Mouse (Mus musculus): Measurements from ENCODE around the gene Dars2. TPM values are rescaled to one million over a fixed set of nuclear protein-coding genes. Genes with fewer than 3 reads are reported as not detected.

Gene Dars2
- total and polyA plus RNA-seq, 3 experiments = 53.1 to 83.6 TPM; not detected in 1

GRCm38 (mm10) chr1:161077243-161077642, 6.8 kb upstream of the Dars2 start:
- Histone ChIP-seq H3K79me2 (ENCODE audit: control insufficient read depth, insufficient read depth, low read length, poor library complexity) (peaks cover 22% of the 10 kb centered on the region), H3K36me3 (ENCODE audit: control insufficient read depth in 1 of 2, insufficient read depth in 2 of 2, low read length in 2 of 2) (peaks cover 4 to 11% of the 10 kb centered on the region in 2 experiments), H3K9me3 (replicated peaks; ENCODE audit: insufficient read depth, low read length) (no peaks in the 10 kb centered on the region), H3K27ac (ENCODE audit: control insufficient read depth, low read depth, low read length) (no peak overlapping the region), H3K4me3 (ENCODE audit: control insufficient read depth in 1 of 2, insufficient read depth in 1 of 2, low read depth in 2 of 2, low read length in 2 of 2) (no peak overlapping the region), H3K9ac (ENCODE audit: control insufficient read depth, low read depth, low read length, poor library complexity, severe bottlenecking) (no peak overlapping the region), H3K27me3 (ENCODE audit: control insufficient read depth in 1 of 2, insufficient read depth in 2 of 2, low read length in 2 of 2) (no peaks in the 10 kb centered on the region), H3K4me1 (ENCODE audit: control insufficient read depth in 1 of 2, insufficient read depth in 2 of 2, low read length in 2 of 2) (peaks cover 0 to 11% of the 10 kb centered on the region in 2 experiments; a peak in 2 of 4 replicates)
- TF ChIP-seq ETS1 (IDR thresholded peaks at IDR 0.05; ENCODE audit: low read depth, low read length) (no peak), ZKSCAN1 (IDR thresholded peaks at IDR 0.05; ENCODE audit: low read depth, low read length) (no peak), POLR2A (IDR thresholded peaks at IDR 0.05; ENCODE audit: control insufficient read depth in 1 of 2, insufficient read depth in 1 of 2, low read depth in 1 of 2, low read length in 2 of 2, poor library complexity in 1 of 2) (no peak), RCOR1 (IDR thresholded peaks at IDR 0.05; ENCODE audit: low read depth, low read length) (no peak), CHD1 (IDR thresholded peaks at IDR 0.05; ENCODE audit: low read depth, low read length) (no peak), GATA1 (IDR thresholded peaks at IDR 0.05; ENCODE audit: low read depth, low read length) (no peak), JUND (IDR thresholded peaks at IDR 0.05; ENCODE audit: low read depth, low read length) (no peak), HCFC1 (IDR thresholded peaks at IDR 0.05; ENCODE audit: low read depth, low read length) (no peak), MAFK (IDR thresholded peaks at IDR 0.05; ENCODE audit: borderline replicate concordance, low read depth, low read length) (no peak), NELFE (IDR thresholded peaks at IDR 0.05; ENCODE audit: low read depth, low read length) (no peak)
- DNase-seq (ENCODE audit: low read depth, low spot score) = no peak

- no peak for DNase-seq (ENCODE audit: low read depth, low spot score)
- Histone ChIP-seq H3K27ac (ENCODE audit: control insufficient read depth, low read depth, low read length) (no peak overlapping the region), H3K27me3 (ENCODE audit: control insufficient read depth in 1 of 2, insufficient read depth in 2 of 2, low read length in 2 of 2) (no peaks in the 10 kb centered on the region), H3K36me3 (ENCODE audit: control insufficient read depth in 1 of 2, insufficient read depth in 2 of 2, low read length in 2 of 2) (peaks cover 4 to 11% of the 10 kb centered on the region in 2 experiments), H3K9ac (ENCODE audit: control insufficient read depth, low read depth, low read length, poor library complexity, severe bottlenecking) (no peak overlapping the region), H3K4me3 (ENCODE audit: control insufficient read depth in 1 of 2, insufficient read depth in 1 of 2, low read depth in 2 of 2, low read length in 2 of 2) (no peak overlapping the region), H3K4me1 (ENCODE audit: control insufficient read depth in 1 of 2, insufficient read depth in 2 of 2, low read length in 2 of 2) (peaks cover 0 to 11% of the 10 kb centered on the region in 2 experiments; a peak in 2 of 4 replicates), H3K79me2 (ENCODE audit: control insufficient read depth, insufficient read depth, low read length, poor library complexity) (peaks cover 31% of the 10 kb centered on the region), H3K9me3 (replicated peaks; ENCODE audit: insufficient read depth, low read length) (no peaks in the 10 kb centered on the region)
- no peak for TF ChIP-seq JUND (IDR thresholded peaks at IDR 0.05; ENCODE audit: low read depth, low read length)
- TF ChIP-seq CTCF (IDR thresholded peaks at IDR 0.05 in 2 of 3, conservative IDR thresholded peaks at IDR 0.05 in 1 of 3; ENCODE audit: control insufficient read depth in 1 of 3, insufficient read depth in 1 of 3, low read depth in 2 of 3, low read length in 3 of 3, poor library complexity in 1 of 3, severe bottlenecking in 1 of 3) = no peak
- no peak for TF ChIP-seq NRF1 (IDR thresholded peaks at IDR 0.05; ENCODE audit: insufficient read depth, low read depth, low read length, poor library complexity, severe bottlenecking)
- TF ChIP-seq POLR2AphosphoS2 (IDR thresholded peaks at IDR 0.05; ENCODE audit: low read length) = no peak
- no peak for TF ChIP-seq ZNF384 (IDR thresholded peaks at IDR 0.05; ENCODE audit: low read depth, low read length)
- TF ChIP-seq CHD1 (IDR thresholded peaks at IDR 0.05; ENCODE audit: low read depth, low read length) = no peak
- no peak for TF ChIP-seq USF2 (IDR thresholded peaks at IDR 0.05; ENCODE audit: borderline replicate concordance in 1 of 2, insufficient read depth in 1 of 2, low read depth in 1 of 2, low read length in 2 of 2)
- no peak for TF ChIP-seq MEF2A (IDR thresholded peaks at IDR 0.05; ENCODE audit: extremely low read depth, insufficient replicate concordance, low read depth, low read length, poor library complexity, severe bottlenecking)
- TF ChIP-seq TAL1 (IDR thresholded peaks at IDR 0.05; ENCODE audit: low read length) = no peak
- no peak for TF ChIP-seq E2F4 (IDR thresholded peaks at IDR 0.05; ENCODE audit: borderline replicate concordance, low read depth, low read length)
- no peak for TF ChIP-seq UBTF (IDR thresholded peaks at IDR 0.05; ENCODE audit: borderline replicate concordance, insufficient read depth, low read depth, low read length)
- TF ChIP-seq USF1 (IDR thresholded peaks at IDR 0.05; ENCODE audit: low read depth, low read length) = no peak
- no peak for TF ChIP-seq MAFK (IDR thresholded peaks at IDR 0.05; ENCODE audit: borderline replicate concordance, low read depth, low read length)
Measured at GRCm38 (mm10) chr1:161076238-161076637, 5.8 kb upstream of the Dars2 start.
